Mouse (Mus musculus): ENCODE measurements around the gene Phactr1. TPM values are rescaled to one million over a fixed set of nuclear protein-coding genes. Genes with fewer than 3 reads are reported as not detected.

Gene Phactr1
- total RNA-seq, 2 experiments from 2014 or later, result 1.4 to 1.5 TPM

- intact Hi-C loops (cut with DNase I), result no loop called here
- DNase-seq, result no peak
These were observed 77.4 kb downstream of the Phactr1 start for GRCm38 (mm10) chr13:42757654-42758400.

- intact Hi-C loops (cut with DNase I), result no loop called here
These were observed 78.7 kb downstream of the Phactr1 start for GRCm38 (mm10) chr13:42759170-42759569.

GRCm38 (mm10) chr13:42760907-42761544 lies 80.6 kb downstream of the Phactr1 start:
- DNase-seq, result no peak
- intact Hi-C loops (cut with DNase I), result no loop called here

More at GRCm38 (mm10) chr13:42759170-42759569, 78.7 kb downstream of the Phactr1 start:
- no peak for DNase-seq

- intact Hi-C loops (cut with DNase I), result no loop called here
- no peak for DNase-seq
These were observed 91.9 kb downstream of the Phactr1 start for GRCm38 (mm10) chr13:42772314-42772713.

GRCm38 (mm10) chr13:42774040-42774439 lies 93.6 kb downstream of the Phactr1 start:
- no peak for DNase-seq
- intact Hi-C loops (cut with DNase I), result no loop called here

GRCm38 (mm10) chr13:42782151-42782550 lies 101.7 kb downstream of the Phactr1 start:
- no peak for DNase-seq
- intact Hi-C loops (cut with DNase I), result no loop called here

- intact Hi-C loops (cut with DNase I), result no loop called here
- no peak for DNase-seq
These were observed 108.8 kb downstream of the Phactr1 start for GRCm38 (mm10) chr13:42789221-42789620.

- intact Hi-C loops (cut with DNase I), result no loop called here
These were observed 111.9 kb downstream of the Phactr1 start for GRCm38 (mm10) chr13:42792279-42792678.

GRCm38 (mm10) chr13:42800523-42800922 lies 120.1 kb downstream of the Phactr1 start:
- intact Hi-C loops (cut with DNase I), result no loop called here
- no peak for DNase-seq

More at GRCm38 (mm10) chr13:42792279-42792678, 111.9 kb downstream of the Phactr1 start:
- no peak for DNase-seq

- DNase-seq, result no peak
- intact Hi-C loops (cut with DNase I), result no loop called here
These were observed 123.9 kb downstream of the Phactr1 start for GRCm38 (mm10) chr13:42804314-42804713.

- intact Hi-C loops (cut with DNase I), result no loop called here
- no peak for DNase-seq
These were observed 132.3 kb downstream of the Phactr1 start for GRCm38 (mm10) chr13:42812762-42813161.

- DNase-seq, result peak; percentile 26 to 27
- intact Hi-C loops (cut with DNase I), result no loop called here
These were observed 138.0 kb downstream of the Phactr1 start for GRCm38 (mm10) chr13:42818378-42818777.

GRCm38 (mm10) chr13:42820513-42820912 lies 140.1 kb downstream of the Phactr1 start:
- no peak for DNase-seq
- intact Hi-C loops (cut with DNase I), result no loop called here

- DNase-seq, result no peak
- intact Hi-C loops (cut with DNase I), result no loop called here
These were observed 141.1 kb downstream of the Phactr1 start for GRCm38 (mm10) chr13:42821426-42822106.

GRCm38 (mm10) chr13:42822545-42822944 lies 142.1 kb downstream of the Phactr1 start:
- intact Hi-C loops (cut with DNase I), result no loop called here
- DNase-seq, result peak; percentile 67 to 71

GRCm38 (mm10) chr13:42823875-42824274 lies 143.5 kb downstream of the Phactr1 start:
- intact Hi-C loops (cut with DNase I), result no loop called here
- no peak for DNase-seq

GRCm38 (mm10) chr13:42826602-42827001 lies 146.2 kb downstream of the Phactr1 start:
- no peak for DNase-seq
- intact Hi-C loops (cut with DNase I), result no loop called here

- DNase-seq, result no peak
- intact Hi-C loops (cut with DNase I), result no loop called here
These were observed 148.6 kb downstream of the Phactr1 start for GRCm38 (mm10) chr13:42828978-42829377.

GRCm38 (mm10) chr13:42835441-42835840 lies 155.0 kb downstream of the Phactr1 start:
- DNase-seq, result no peak
- intact Hi-C loops (cut with DNase I), result no loop called here

GRCm38 (mm10) chr13:42839358-42839757 lies 158.9 kb downstream of the Phactr1 start:
- intact Hi-C loops (cut with DNase I), result no loop called here
- no peak for DNase-seq

GRCm38 (mm10) chr13:42852086-42852485 lies 171.7 kb downstream of the Phactr1 start:
- no peak for DNase-seq
- intact Hi-C loops (cut with DNase I), result no loop called here
